Mouse (Mus musculus) liver, embryonic 14.5 days (tissue): Measurements from ENCODE around the gene Ctxn1.

Source experiments
- CTCF ChIP-seq: IDR thresholded peaks from 2 replicates; pipeline ENCODE4 v1.5.1; 2016; ENCODE audit warnings: antibody characterized with exemption, low read depth, control low read depth
- EP300 ChIP-seq: IDR thresholded peaks from 2 replicates; pipeline ENCODE4 v1.6.1; 2016; ENCODE audit warnings: antibody characterized with exemption, low read depth

- TF ChIP-seq EP300 = no peak
- no peak for TF ChIP-seq CTCF
These were observed 46.3 kb downstream of the Ctxn1 start for GRCm38 (mm10) chr8:4212809-4213209.
